Mouse (Mus musculus) heart, postnatal 14 days (tissue): ENCODE measurements around the gene Atf1. TPM values are rescaled to one million over a fixed set of nuclear protein-coding genes. Genes with fewer than 3 reads are reported as not detected.
"Not testable (repeated sequence)": the region's sequence is repeated elsewhere in the genome, so short reads cannot be mapped to it uniquely, and the experiment has no call there.

Source experiments
- DNase-seq, 2 experiments: peaks; one replicate each; pipeline ENCODE4 v3.0.0; 2021 to 2022
- intact Hi-C: fragments of 180-260 bp; cut with DNase I; formaldehyde crosslinking; loops from one replicate; pipeline ENCODE4 v1.15.1; 2025
- total RNA-seq, 2 experiments: library from RNA; stranded (reverse); gene quantifications; 2 replicates each; pipeline ENCODE4 v1.2.3; 2021

Atf1 gene
- total RNA-seq, 2 experiments from 2014 or later, result 44.0 to 48.4 TPM

DNA sequence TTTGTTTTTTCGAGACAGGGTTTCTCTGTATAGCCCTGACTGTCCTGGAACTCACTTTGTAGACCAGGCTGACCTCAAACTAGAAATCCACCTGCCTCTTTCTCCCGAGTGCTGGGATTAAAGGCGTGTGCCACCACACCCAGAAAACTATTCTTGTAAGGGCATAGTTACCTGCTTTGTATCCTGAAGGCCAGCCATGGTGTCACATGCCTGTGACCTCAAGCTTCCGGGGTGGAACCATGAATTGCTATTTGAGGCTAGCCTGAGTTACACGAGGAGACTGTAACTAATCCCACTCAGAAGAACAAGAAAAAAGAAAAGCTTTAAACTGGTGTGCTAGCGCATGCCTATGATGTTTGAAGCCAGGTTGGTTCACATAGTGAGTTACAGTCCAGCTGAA, 28.8 kb downstream of the Atf1 start:
- DNase-seq, result no peak
- intact Hi-C loops, result no loop called here

DNA sequence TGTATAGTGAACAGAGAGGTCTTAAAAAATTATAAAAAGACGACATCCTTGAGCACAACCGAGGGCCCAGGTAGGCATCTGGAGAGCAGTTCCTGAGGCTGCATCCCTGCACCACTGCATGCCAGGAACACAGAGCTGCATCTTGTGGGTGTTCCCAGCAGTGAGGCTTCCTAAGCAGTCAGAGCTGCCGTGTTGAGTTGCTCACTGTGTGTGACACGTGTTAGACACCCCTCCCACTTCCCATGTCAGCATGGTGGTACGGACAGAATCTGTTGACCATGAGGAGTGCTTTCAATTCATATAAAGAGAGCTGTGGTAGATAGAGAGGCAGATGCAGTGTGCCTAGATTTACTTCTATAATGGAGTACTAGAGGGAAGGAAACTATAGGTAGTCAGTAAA, 29.7 kb downstream of the Atf1 start:
- DNase-seq, result no peak
- intact Hi-C loops, result no loop called here

GRCm38 (mm10) chr15:100258646-100259425, 31.2 kb downstream of the Atf1 start:
- intact Hi-C loops, result no loop called here

GRCm38 (mm10) chr15:100260351-100260750, 32.7 kb downstream of the Atf1 start:
- not testable (repeated sequence) for DNase-seq
- intact Hi-C loops, result loop anchor here (5.0 kb wide), 2 partner anchors 57 to 117 kb away; no protein-coding TSS in a partner anchor

More at GRCm38 (mm10) chr15:100258646-100259425, 31.2 kb downstream of the Atf1 start:
- no peak for DNase-seq

- no peak for DNase-seq
- intact Hi-C loops, result loop anchor here (5.0 kb wide), 2 partner anchors 54 to 114 kb away; no protein-coding TSS in a partner anchor
These were observed 35.8 kb downstream of the Atf1 start for GRCm38 (mm10) chr15:100263246-100263905.

GRCm38 (mm10) chr15:100265586-100266325, 38.1 kb downstream of the Atf1 start:
- no peak for DNase-seq
- intact Hi-C loops, result no loop called here

- intact Hi-C loops, result no loop called here
These were observed 41.3 kb downstream of the Atf1 start for GRCm38 (mm10) chr15:100268916-100269315.

DNA sequence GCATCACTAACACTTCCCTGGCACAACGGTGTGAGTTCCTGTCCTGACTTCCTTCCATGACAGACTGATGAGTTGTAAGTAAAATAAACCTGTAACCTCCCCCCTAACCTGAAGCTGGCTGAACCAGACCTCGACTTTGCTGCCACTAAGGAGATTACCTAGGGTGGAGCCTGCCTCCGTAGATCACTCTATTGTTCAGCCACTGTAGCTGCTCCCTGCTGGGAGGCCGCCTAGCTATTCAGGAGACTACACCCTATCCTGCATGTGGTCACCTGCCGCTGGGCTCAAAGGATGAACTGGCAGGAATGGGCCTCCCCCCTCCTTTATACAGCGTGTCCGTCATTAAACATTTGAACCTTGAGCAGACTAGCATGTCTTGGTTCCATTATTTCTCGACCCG, 42.2 kb downstream of the Atf1 start:
- no peak for DNase-seq
- intact Hi-C loops, result no loop called here

More at GRCm38 (mm10) chr15:100268916-100269315, 41.3 kb downstream of the Atf1 start:
- DNase-seq, result no peak

- intact Hi-C loops, DNase-seq: not testable (repeated sequence)
These were observed 43.0 kb downstream of the Atf1 start for GRCm38 (mm10) chr15:100270609-100271008.

DNA sequence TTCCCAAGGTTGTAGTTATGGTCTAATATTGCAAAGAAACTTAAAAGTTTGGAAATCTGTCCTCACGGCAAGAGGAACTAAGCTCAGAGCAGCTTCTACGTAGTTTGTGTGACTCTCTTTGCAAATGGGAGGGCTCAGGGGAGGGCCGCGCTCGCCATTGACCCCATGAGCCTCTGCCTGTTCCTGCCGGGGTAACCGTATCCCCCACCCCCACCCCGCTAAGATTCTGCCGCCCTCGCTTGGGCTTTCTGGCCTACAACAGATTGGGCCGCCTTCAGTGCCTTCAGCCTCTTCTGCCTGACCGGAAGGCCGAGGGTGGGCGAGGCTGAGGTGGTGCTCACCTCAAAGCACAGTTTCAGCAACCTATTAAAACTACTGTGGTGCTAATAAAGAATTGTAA, 43.8 kb downstream of the Atf1 start:
- no peak for DNase-seq
- intact Hi-C loops, result no loop called here

GRCm38 (mm10) chr15:100273791-100274308, 46.2 kb downstream of the Atf1 start:
- DNase-seq, intact Hi-C loops: not testable (repeated sequence)

- intact Hi-C loops, result no loop called here
- no peak for DNase-seq
These were observed 47.4 kb downstream of the Atf1 start for GRCm38 (mm10) chr15:100274790-100275559.

DNA sequence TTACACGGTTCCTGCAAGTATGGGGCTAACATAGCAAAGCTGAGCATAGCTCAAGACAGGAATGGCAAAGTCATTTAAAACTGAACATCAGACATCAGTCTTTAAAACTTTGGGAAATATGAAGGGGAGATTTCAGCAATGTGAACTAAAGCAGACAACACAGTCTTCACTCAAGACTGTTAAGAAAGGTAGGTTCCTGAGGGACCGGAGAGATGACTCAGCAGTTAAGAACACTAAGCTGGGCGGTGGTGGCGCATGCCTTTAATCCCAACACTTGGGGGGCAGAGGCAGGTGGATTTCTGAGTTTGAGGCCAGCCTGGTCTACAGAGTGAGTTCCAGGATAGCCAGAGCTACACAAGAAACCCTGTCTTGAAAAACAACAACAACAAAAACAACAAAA, 48.8 kb downstream of the Atf1 start:
- intact Hi-C loops, result no loop called here

DNA sequence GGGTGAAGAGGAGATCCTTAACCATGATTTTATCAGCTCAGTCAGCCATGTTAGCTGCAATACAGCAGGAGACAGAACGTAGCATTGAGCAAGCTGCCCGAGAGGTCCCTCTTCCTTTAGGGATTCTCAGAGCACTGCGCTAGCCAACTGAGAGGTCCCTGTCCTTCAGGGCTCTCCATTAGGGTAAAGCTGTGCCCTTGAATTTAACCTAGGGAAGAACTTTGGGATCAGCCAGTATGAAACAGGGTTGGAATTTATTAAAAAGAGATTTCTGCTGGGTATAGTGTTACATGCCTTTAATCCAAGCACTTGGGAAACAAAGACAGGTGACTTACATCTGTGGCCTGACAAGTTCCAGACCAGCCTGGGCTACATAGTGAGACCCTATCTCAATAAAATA, 50.0 kb downstream of the Atf1 start:
- intact Hi-C loops, result no loop called here

More for the DNA sequence above, 48.8 kb downstream of the Atf1 start:
- no peak for DNase-seq

GRCm38 (mm10) chr15:100280626-100281025, 53.0 kb downstream of the Atf1 start, which contains the start of gene Tmprss12:
Gene Tmprss12, plus strand, starts transcription at chr15:100280837.
- no peak for DNase-seq
- intact Hi-C loops, result no loop called here

More for the DNA sequence above, 50.0 kb downstream of the Atf1 start:
- no peak for DNase-seq

DNA sequence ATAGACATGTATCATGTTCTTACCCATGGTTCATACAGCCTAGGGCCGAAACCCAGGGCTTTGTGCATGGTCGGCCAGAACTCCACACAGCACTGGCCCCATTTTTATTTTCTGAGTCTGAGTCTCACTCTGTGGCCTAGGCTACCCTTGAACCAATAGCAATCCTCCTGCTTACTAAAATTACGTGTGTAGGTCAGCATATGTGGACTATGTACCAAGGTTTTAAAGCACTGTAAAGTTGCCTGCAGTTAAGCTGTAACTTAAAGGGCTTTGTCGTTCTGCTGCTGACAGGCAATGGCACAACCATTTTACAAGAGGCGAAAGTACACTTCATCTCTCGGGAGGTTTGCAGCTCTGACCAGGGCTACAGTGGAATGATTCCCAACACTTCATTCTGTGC, 61.4 kb downstream of the Atf1 start:
- intact Hi-C loops, result no loop called here
- DNase-seq, result no peak

DNA sequence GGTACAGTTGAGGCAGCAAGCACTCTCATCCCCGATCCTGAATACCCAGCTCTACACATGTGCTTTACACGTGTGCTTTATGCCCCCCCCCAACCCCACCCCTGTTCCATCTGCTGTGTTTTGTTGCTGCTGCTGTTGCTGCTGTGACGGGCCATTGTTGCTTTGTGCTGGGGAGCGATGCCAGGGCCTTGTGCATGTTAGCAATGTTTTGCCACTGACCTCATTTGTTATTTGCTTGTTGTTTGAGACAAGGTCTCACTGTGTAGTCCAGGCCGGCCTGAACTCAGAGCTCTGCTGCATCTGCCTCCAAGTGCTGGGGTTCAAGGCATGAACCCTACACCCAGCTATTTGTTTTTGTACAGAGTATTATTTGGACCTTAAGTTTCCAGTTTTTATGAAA, 63.2 kb downstream of the Atf1 start:
- intact Hi-C loops, result no loop called here
- DNase-seq, result no peak

GRCm38 (mm10) chr15:100292326-100292725, 64.7 kb downstream of the Atf1 start:
- intact Hi-C loops, result no loop called here
- DNase-seq, result no peak

- intact Hi-C loops, result no loop called here
- no peak for DNase-seq
These were observed 70.2 kb downstream of the Atf1 start for GRCm38 (mm10) chr15:100297856-100298255.

DNA sequence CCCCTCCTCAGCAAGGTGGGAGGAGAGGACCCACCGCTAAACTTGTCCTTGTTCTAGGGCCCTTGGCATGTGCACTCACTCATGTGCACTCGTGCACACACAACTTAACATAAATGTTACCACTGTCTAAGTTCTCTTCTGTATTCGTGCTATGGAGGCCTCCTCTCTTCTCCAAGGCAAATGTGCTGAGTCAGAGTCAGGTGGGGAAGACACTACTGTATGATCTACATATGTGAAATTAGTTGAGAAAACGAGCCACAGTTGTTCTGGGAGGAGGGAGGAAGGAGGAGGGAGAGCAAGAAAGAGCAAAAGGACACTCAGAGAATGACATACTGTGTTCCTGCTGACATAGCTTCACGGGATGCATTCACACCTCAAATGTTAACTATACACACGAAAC, 72.9 kb downstream of the Atf1 start:
- no peak for DNase-seq
- intact Hi-C loops, result loop anchor here (10.0 kb wide), 1 partner anchor 154 kb away; no protein-coding TSS in a partner anchor
